Mouse (Mus musculus) Patski (cell line): ENCODE data around the gene Baz2a. TPM values are rescaled to one million over a fixed set of nuclear protein-coding genes. Genes with fewer than 3 reads are reported as not detected.

Experiments
- ATAC-seq: fragments of 100-300 bp; one replicate; pipeline ENCODE4 v1.8.0; 2021
- CTCF ChIA-PET: fragments of 350-600 bp; sonication (Branson Sonifier 250); formaldehyde crosslinking; loops from one replicate; lab custom pipeline; 2022; ENCODE audit warnings: inconsistent platforms; lab: Charles Lee
- POLR2A ChIA-PET: fragments of 350-600 bp; sonication (Branson Sonifier 250); formaldehyde crosslinking; loops from one replicate; lab custom pipeline; 2022; ENCODE audit warnings: antibody characterized with exemption, inconsistent platforms; lab: Charles Lee
- DNase-seq: peaks from one replicate; pipeline ENCODE4 v3.0.0-alpha.2; 2011; ENCODE audit warnings: low read depth, low spot score
- H3K27me3 ChIP-seq: fragments of 371-371 bp; one replicate; pipeline ENCODE4 v1.5.1; 2021
- CTCF ChIP-seq: fragments of 100-300 bp; IDR thresholded peaks from one replicate; pipeline ENCODE4 v1.5.1; 2021
- in situ Hi-C: fragments of 300-500 bp; cut with MboI; formaldehyde crosslinking; loops from 3 replicates; pipeline ENCODE4 v1.11.1; 2018; ENCODE audit warnings: low pct_unique_long_range_greater_than_20kb, mixed read lengths
- polyA plus RNA-seq: library from polyadenylated mRNA; unstranded; gene quantifications from one replicate; pipeline ENCODE4 v1.2.3, GENCODE M21; 2021

Baz2a gene
- polyA plus RNA-seq, 1 experiment from 2014 or later: 45.8 TPM

DNA sequence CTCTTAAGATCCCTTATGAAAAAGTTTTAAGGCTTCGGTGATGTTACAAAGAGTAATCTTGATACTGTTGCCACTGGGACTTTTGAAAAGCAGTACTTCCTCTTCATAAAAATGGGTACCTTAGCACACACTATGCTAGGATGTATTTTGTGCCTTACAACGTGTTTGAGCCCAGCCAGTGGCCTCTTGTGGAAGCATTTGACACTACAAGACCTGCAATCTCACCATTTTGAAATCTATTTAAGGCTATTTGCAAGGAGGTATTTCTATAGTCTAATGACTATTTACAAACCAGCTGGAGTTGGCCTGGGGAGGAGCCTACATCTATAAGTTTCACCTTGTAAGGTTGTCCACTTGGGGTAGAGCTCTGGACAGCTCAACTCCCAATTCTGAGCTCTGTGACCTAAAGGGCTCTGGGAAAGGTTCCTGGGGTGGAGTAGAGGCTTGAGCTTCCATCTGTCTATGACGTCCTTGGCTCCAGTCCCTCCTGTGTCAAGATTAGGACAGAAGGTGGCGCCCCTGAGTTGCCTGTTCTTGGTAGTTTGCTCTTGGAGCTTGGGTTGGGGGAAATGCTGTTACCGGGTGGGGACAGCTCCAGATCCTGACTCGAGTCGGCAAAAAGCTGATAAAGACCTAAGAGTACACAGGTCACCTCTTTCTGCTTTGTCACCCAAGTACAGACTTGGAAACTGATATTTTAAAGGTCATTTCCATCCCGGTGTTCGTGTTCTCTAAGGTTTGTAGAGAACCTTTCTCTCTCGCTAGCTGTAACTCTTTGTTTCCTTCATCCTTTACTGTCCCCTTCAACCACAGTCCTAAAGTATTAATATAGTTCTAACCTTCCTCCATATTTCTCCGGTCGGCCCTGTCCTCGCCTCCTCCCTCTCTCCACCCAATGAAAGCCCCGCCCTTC lies 470 bp upstream of the Baz2a start:
- in situ Hi-C loops: no loop called here
- no peak for TF ChIP-seq CTCF
- POLR2A ChIA-PET: interaction anchor here (0.6 to 2.9 kb wide), 3 partner anchors 7 to 101 kb away, joined by 3 to 20 read pairs (median 3); partner anchors contain the start of gene Atp5b

DNA sequence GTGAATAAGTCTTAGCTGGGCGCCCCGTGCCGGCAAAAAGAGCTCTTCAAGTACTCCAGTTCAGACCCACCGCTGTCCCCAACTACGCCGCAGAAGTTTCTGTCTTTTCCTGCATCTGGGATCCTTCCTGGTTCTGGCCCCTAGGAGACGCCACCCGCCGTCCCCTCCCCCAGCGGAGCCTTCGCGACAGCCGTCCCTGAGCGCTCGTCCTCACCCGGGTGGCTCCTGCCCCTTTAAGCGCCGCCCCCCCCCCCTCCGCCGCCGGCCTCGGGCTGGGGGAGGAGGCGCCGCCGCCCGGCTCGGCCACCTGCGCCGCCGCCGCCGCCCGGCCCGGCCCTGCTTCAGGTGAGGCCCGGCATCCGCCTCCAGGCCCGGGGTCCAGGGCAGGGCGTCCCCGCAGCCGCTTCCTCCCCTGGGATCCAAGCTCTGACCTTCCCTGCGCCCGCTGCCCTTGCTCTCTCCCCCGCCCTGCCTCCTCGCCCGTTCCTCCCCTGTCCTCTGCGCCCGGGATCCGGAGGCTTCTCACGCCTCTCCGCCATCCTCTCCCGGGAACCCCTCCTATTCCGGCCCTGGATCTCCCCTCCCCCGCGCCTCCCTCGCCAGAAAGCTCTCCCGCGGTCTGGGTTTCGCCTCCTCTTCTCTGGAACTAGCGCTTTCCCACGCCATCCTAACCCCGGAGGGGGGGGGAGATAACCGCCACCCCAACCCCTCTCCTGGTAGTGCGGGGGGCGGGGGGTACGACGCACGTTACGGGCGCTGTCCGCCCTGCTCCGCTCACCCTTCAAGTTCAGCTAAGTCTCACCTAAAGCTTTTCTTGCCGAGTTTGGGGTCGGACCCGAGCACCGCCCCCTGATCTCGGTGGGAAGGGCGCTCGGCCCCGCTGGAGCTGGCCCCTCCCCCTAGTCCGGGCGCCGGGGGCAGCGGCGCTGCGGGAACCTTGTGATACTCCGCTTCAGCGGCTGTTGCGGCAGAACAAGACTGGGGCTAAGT lies 1.4 kb downstream of the Baz2a start:
- in situ Hi-C loops: no loop called here
- ChIA-PET CTCF (interaction anchor here (0.6 to 4.7 kb wide), 7 partner anchors 10 to 253 kb away, joined by 3 to 44 read pairs (median 6); partner anchors contain the start of gene Atp5b), POLR2A (interaction anchor here (0.6 to 2.9 kb wide), 5 partner anchors 9 to 252 kb away, joined by 3 to 20 read pairs (median 4); partner anchors contain the start of gene Atp5b)
- no peaks in the 10 kb centered on the region for H3K27me3 ChIP-seq
- TF ChIP-seq CTCF: no peak
- ATAC-seq (peak; percentile 49), DNase-seq (no peak)

More for the DNA sequence above, 470 bp upstream of the Baz2a start:
- no peaks in the 10 kb centered on the region for H3K27me3 ChIP-seq
- DNase-seq (no peak), ATAC-seq (peak; percentile 37)
- CTCF ChIA-PET: interaction anchor here (0.9 to 4.7 kb wide), 14 partner anchors 14 to 101 kb away, joined by 3 to 44 read pairs (median 4); no protein-coding TSS in a partner anchor

DNA sequence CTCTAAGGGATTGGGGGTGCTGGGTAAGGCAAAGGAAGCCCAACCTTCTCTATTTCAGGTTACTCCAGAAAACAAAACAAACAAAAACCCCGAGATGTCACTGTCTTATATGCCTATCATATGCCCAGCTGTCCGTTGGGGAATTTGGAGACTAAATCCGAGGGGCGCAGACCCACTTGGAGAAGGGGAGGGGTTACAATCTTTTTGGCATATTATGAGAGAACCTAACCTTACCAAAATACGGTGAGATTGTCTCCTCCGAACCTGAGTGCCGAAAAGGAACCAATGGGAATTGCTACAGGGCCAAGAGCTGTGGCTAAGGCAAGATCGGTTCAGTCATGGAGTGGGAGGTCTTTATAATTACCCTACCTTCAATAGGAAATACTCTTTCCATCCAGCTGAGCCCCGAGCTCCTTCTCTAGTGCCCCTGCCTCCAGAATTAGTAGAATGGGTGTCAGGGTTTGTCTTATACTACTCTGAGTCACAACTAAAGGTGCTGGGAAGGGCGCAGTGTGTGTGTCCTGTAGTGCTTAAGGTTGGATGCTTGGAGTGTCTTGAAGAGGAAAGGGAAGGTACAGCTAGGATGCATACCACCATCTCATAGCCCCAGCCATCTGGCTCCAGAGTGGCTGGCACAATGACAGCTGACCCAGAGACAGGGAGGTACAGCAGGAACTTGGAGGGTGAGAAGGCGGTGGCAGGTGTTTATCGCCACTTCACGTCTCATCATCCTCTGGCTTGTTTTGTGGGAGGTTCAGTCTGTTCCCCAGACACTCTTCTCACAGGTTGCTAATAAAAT lies 2.3 kb downstream of the Baz2a start:
- in situ Hi-C loops: no loop called here
- ATAC-seq (no peak), DNase-seq (no peak)
- no peak for TF ChIP-seq CTCF
- POLR2A ChIA-PET: interaction anchor here (0.6 to 2.9 kb wide), 7 partner anchors 10 to 83 kb away, joined by 3 to 20 read pairs (median 4); partner anchors contain the start of genes Atp5b and Naca
- H3K27me3 ChIP-seq: no peaks in the 10 kb centered on the region
- CTCF ChIA-PET: interaction anchor here (0.6 to 4.7 kb wide), 4 partner anchors 11 to 252 kb away, joined by 3 to 44 read pairs (median 3); partner anchors contain the start of gene Atp5b

DNA sequence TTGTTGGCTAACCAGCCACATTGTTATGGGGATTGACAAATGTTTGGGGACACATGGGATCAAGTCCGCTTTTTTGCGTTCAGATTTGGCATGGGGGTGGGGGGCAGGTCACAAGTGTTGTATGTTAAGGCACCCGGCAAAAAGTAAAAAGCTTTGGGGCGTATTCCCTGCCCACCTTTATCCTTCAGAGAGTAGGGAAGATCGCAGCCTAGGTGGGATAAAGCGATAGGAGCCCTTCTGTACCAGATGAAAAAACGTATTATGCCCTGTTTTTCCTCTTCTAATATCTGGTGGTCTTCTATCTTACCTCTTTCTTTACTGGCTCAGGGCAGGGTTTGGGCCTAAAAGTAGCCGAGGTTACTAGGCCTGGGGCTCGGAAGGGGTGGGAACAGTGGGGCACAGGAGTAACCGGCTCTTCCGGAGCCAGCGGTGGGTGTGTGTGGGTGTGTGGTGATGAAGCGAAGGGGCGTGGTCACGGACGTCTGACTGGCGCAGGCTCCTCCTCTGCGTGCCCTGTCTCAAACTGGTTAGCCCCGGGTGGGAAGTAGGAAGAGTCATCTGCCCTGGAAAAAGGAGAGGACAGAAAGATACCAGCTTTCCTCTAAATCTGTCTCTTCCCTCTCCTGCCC lies 3.1 kb downstream of the Baz2a start:
- ATAC-seq: peak; percentile 29
- in situ Hi-C loops: no loop called here
- H3K27me3 ChIP-seq: no peaks in the 10 kb centered on the region
- no peak for DNase-seq
- ChIA-PET POLR2A (interaction anchor here (0.5 to 1.8 kb wide), 6 partner anchors 11 to 422 kb away, joined by 3 to 5 read pairs (median 3); partner anchors contain the start of genes Atp5b and Naca), CTCF (interaction anchor here (0.9 to 4.7 kb wide), 3 partner anchors 9 to 91 kb away, joined by 4 to 44 read pairs (median 6); no protein-coding TSS in a partner anchor)
- no peak for TF ChIP-seq CTCF

DNA sequence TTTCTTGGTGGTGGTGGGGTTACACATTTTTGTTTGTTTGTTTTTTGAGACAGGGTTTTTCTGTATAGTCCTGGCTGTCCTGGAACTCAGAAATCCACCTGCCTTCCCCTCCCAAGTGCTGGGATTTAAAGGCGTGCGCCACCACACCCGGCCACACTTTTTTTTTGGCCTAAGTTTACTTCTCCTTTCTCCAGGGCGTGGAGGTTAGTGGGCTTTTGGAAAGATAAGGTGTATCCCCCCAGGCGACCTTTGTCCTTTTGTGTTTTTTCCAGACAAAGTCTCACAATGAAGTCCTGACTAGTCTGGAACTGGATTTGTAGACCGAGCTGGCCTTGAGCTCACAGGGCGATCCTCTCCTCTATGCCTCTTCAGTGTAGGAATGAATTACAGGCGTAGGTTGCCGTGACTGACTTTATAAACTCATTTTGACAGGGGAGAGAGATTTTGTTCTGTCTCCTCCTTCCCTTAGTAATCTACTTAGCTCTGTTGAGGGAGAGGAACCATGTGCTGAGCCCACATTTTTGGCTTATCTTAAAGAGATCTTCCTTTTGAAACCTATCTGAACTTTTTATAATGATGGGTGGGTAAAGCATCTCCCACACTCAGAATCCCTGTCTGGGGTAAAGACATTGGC lies 3.7 kb downstream of the Baz2a start:
- DNase-seq (no peak), ATAC-seq (no peak)
- H3K27me3 ChIP-seq: no peaks in the 10 kb centered on the region
- in situ Hi-C loops: no loop called here
- ChIA-PET CTCF (interaction anchor here (0.9 to 1.6 kb wide), 2 partner anchors 10 to 91 kb away, joined by 4 to 6 read pairs; no protein-coding TSS in a partner anchor), POLR2A (interaction anchor here (1.1 to 1.8 kb wide), 3 partner anchors 12 to 59 kb away, joined by 4 to 5 read pairs (median 5); partner anchors contain the start of genes Atp5b and Naca)
- no peak for TF ChIP-seq CTCF

DNA sequence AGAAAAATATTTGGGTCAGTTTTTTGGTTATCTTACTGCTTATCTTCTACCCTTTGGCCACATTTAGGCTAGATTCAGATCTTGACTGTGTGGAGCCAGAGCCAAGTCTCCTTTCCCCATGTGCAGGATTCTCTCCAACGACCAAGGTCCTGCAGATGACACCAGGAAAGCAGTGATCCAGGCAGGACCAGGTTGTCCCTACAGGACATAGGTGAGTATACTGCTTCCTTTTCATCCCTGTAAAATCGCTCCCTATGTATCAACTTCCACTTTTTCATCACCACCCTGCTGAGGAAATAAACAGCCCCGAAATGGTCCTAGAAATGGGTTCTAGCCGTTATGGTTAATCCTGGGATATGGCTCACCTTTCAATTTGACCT lies 4.9 kb downstream of the Baz2a start:
- in situ Hi-C loops: no loop called here
- ChIA-PET CTCF (interaction anchor here (1.6 kb wide), 1 partner anchor 11 kb away, joined by 4 read pairs; no protein-coding TSS in a partner anchor), POLR2A (interaction anchor here (1.1 kb wide), 1 partner anchor 44 kb away, joined by 5 read pairs; no protein-coding TSS in a partner anchor)
- no peak for DNase-seq
- no peak for ATAC-seq
- TF ChIP-seq CTCF: no peak
- H3K27me3 ChIP-seq: no peaks in the 10 kb centered on the region

DNA sequence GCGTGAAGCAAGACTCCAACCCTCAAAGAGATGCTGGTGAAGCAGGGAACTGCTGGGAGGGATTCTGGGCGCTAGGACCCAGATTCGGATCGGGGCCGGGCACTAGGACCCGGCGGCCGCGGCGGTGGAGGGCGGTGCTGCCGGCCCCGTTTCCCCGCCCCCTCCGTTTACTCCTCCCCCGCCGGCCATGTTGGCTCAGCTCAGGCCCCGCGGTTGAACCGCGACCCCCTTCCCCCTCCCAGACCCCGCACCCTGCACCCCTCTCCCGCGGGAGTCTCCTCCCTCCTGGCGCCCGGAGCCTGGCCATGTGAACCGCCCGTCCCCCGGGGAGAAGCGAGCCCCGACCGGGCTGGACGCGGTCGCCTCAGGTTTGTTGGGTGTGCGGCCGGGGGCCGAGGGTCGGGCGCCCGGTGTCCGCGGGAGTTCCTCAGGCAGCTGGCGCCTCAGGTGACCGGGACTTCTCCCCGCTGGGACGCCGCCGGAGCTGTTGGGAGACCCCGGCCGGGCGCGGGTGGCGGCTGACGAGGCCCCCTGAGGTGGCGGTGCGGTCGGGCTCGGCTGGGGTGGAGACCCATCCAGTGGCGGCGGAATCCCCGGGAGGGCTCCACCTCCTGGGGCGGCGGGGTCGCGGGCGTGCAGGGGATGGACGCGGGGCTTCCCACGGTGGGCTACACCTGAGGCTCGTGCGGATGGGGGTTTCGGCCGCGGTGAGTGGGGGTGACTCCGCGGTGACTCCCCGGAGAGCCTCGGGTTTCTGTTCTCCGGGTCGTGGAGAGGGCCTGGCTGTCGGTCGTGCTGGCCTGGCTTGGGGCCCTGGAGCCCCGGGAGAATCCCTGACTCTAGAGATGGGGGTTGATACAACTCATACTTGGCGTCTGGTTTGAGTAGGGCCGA lies 5.6 kb downstream of the Baz2a start:
- peak; percentile 15 for ATAC-seq
- POLR2A ChIA-PET: interaction anchor here (1.9 kb wide), 1 partner anchor 13 kb away, joined by 5 read pairs; no protein-coding TSS in a partner anchor
- H3K27me3 ChIP-seq: no peaks in the 10 kb centered on the region
- in situ Hi-C loops: no loop called here
- no peak for DNase-seq
- TF ChIP-seq CTCF: no peak
- CTCF ChIA-PET: no interaction called here
